Mouse (Mus musculus) lung, postnatal 0 days (tissue): ENCODE measurements at regions not wholly inside any gene's neighbourhood (a gene's known extent, or its start where the extent isn't known, plus 50 kb on each side); places are given as distances from the start of the nearest gene placed in this dataset.

Source experiments
- CTCF ChIP-seq: IDR thresholded peaks from 2 replicates; pipeline ENCODE4 v1.5.1; 2016; ENCODE audit warnings: antibody characterized with exemption, mild to moderate bottlenecking
- EP300 ChIP-seq: IDR thresholded peaks from 2 replicates; pipeline ENCODE4 v1.6.1; 2016; ENCODE audit warnings: antibody characterized with exemption, mild to moderate bottlenecking, control low read depth

GRCm38 (mm10) chr4:21173019-21173418, 512.7 kb downstream of the Prdm13 start:
- TF ChIP-seq CTCF (no peak), EP300 (no peak)
